Mouse (Mus musculus) common myeloid progenitor, adult 5-6 weeks (primary cell): ENCODE measurements around the gene Celsr2. TPM values are rescaled to one million over a fixed set of nuclear protein-coding genes. Genes with fewer than 3 reads are reported as not detected.

Experiments
- ATAC-seq: replicated peaks from 2 replicates; pipeline ENCODE4 v1.8.0; 2016; ENCODE audit warnings: low read depth, mild to moderate bottlenecking, moderate TSS enrichment, inconsistent platforms; ENCODE audit not compliant: poor library complexity, severe bottlenecking
- total RNA-seq: library from RNA; stranded (forward); fragments of 200-1000, 187-1606 nt; gene quantifications from 2 replicates; pipeline ENCODE4 v1.2.3, GENCODE M21; 2017

Celsr2 gene
- total RNA-seq, 1 experiment from 2014 or later = 2.7 TPM

DNA sequence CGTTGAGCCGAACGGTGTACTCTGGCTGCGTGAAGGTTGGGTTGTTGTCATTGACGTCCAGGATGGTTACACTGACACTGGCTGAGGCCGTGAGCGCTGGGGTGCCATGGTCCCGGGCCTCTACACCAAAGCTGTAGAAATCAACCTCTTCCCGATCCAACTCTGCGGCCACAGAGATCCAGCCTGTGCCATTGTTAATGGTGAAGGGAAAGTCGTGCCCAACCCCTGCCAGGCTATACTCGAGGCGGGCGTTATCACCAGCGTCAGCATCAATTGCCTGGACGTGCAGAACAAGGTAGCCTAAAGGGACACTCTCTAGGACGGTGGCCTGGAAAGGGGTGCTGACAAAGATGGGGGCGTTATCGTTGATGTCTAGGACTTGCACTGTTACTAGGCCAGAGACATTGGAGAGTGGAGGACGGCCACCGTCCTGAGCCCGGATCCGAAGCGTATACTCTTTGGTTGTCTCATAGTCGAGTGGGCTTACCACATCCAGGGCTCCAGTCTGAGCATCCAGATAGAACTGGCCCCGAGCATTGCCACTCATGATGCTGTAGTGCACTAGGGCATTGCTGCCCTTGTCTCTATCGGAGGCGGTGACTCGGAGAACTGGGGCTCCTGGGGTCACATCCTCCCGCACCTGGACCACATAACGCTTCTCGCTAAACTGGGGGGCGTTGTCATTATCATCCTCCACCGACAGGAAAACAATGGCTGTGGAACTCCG is 1.6 kb downstream of the Celsr2 start:
- no peak for ATAC-seq

DNA sequence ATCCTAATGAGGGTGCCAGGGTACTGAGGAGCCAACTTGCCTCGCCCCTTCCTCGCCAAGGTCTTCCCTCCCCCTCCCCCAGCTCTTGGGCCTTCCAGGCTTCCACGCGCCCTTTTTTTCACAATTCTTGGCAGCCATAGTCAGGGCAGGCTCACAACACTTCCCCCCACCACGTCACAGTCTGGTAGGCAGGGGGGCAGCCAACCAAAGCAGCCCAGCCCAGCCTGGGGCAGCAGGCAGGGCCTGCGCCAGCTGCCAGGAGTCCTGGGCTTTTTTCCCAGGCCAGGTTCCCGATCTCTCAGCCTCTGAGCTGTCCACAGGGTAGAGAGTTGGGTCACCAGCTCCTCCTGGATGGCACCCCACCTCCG is 3.6 kb downstream of the Celsr2 start:
- no peak for ATAC-seq

GRCm38 (mm10) chr3:108411026-108411753 is 4.2 kb downstream of the Celsr2 start:
- no peak for ATAC-seq

GRCm38 (mm10) chr3:108410359-108410714 is 5.0 kb downstream of the Celsr2 start:
- no peak for ATAC-seq

- ATAC-seq = no peak
Measured at GRCm38 (mm10) chr3:108409656-108410358, 5.5 kb downstream of the Celsr2 start.

GRCm38 (mm10) chr3:108408517-108409008 is 6.8 kb downstream of the Celsr2 start:
- ATAC-seq = no peak

DNA sequence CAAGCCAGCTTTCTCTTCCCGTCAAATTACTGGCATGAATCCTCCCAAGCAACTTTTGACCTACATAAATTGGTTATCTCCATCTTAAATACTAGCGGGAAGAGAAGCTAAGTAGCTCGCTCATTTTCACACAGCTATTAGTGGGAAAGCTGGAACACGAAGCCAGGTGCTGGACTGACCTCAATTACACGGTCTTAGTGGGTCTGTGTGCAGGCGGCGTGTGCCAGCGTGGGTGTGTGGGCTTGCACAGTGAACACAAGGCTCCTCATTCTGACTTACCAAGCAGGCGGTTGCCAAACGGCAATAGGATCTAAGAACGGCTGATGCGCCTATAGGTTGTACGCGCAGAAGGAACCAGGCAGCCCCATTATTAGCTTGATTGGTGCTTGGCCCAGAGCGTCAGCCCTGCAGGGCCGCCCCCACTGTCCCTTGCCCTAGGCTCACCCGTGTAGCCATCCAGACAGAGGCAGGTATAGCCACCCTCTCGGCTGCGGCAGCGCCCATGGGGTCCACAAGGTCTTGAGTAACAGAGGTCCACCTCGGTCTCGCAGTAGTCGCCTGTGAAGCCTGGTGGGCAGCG is 9.0 kb downstream of the Celsr2 start:
- no peak for ATAC-seq

- ATAC-seq = no peak
Measured at GRCm38 (mm10) chr3:108405536-108406305, 9.6 kb downstream of the Celsr2 start.

- ATAC-seq = no peak
Measured at GRCm38 (mm10) chr3:108402528-108402920, 12.8 kb downstream of the Celsr2 start.

- ATAC-seq = peak; percentile 97
Measured at GRCm38 (mm10) chr3:108401692-108402527, 13.4 kb downstream of the Celsr2 start.

- ATAC-seq = no peak
Measured at GRCm38 (mm10) chr3:108400442-108400841, 14.9 kb downstream of the Celsr2 start.

GRCm38 (mm10) chr3:108398281-108398680 is 17.1 kb downstream of the Celsr2 start:
- ATAC-seq = no peak

GRCm38 (mm10) chr3:108392793-108393192 is 22.6 kb downstream of the Celsr2 start:
- no peak for ATAC-seq

DNA sequence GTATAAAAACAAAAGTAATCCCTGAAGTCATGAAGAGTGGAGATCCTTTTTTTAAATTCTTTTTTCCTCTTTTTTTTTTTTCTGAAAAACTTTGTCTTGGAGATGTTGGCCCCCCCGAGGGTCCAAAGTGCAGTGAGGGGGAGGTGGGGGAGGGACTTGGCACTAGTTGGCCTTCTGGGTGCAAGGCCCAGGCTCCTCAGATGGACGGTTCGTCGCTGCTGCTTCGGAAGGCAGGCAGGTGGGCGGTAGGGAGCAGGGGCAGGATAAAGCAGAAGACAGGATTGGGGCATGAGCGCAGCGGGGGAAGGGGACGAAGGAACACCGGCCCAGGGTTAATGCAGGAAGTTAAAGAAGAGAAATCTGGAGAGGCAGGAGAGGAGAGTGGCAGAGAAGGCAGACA is 23.1 kb downstream of the Celsr2 start:
- ATAC-seq = no peak

DNA sequence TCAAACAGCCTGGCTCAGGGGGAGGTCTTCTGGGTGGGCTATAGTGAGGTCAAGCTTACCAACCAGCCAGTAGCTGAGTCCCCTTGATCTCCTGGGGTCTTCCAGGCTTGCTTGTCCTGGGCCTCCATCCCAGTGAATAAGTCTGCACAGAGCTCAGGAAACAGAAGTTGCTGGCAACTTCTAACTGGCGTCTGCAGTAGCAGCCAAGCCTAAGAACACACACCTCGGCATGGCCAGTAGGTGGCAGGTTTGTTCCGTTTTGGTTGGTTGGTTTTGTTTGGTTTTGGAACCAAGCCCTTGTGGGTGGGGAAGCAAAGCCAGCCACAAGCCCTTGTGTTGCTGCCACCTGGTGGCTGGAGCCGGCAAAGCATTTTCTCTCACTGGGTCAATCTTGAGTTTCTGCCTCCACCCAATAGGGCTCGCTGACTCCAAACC is 26.2 kb downstream of the Celsr2 start:
- ATAC-seq = peak; percentile 98

DNA sequence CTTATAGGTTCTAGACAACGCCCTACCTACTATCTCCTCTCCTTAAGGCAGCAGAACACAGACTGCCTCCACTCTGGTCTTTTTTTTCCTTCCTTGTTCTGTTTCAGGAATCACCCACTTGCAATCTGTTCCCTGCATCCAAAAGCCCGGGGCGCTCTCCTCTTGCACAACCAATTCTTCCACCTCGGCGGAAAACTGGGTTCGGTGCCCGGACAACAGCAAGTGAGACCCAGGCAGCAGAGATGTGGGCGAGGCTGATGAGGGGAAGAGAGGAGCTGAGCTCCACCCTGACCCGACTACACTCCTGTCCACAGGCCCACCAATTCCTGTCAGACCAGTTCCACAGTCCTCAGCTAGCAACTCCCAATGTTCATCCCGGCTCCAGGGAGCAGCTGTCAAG is 29.2 kb downstream of the Celsr2 start:
- ATAC-seq = no peak

GRCm38 (mm10) chr3:108384425-108384824 is 30.9 kb downstream of the Celsr2 start:
- no peak for ATAC-seq

DNA sequence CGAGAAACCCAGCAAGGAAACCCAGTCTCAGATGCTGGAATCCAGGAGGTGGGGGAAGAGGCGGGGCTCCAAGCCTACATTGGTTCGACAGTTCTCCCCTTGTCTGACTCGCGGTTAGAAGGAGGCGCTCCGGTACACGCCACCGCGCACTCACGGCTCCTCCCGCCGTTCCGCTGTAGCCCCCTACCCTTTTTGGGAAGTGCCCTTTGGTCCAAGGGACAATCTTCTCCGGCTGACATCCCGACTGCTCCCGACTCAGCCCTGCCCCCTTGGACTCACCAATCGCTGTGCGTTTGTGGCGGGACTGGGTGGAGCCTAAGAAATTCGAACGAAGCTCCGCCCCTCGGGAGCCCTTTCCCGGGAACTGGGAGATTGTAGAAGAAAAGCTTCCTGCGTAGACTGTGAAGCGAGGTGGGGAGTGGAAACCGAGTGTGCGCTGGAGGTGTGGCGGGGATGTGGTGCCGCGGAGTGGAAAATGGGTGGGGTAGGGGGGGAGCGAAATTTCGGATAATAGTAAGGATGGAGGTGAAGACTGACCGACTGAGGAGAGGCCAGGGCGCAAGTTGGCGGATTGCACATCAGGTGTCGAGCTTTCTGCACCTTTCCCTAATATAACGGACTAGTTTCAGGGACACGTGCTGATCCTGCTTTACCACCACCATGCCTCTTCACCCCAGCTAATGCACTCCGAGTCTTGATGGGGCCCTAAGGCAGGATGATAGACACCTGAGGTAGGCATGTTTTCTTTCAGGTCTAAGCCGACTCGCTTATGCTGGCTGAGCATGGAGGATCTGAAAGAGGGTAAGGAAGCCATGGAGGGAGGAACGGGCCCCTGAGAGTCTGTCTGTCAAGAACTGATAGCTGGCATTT is 31.6 kb downstream of the Celsr2 start, which contains the start of gene Psrc1:
Gene Psrc1 (plus strand): TSS at position 355 of the 870 bp plus-strand sequence.
- ATAC-seq = peak; percentile 81
